In the genomic region with DNA sequence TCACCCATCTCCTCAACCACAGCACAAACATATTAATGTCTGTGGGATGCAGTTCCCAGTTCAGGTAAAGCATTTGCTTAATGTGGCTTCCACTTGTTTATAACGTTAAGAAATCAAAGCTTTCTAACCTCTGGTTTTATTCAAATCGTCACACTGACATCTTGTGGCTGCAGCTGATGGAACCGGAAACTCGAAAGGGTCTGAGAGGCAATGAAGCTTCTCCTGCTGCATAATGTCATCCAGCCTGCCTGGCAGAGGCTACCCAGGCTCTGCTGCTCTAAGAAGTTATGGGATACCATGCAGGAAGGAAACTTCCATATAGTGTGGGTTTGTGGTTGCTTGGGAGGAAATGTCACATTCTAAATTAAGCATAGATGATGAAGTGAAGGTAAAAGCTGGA, we compare ENCODE assay signal across 8 mouse cellular contexts.
DNase-seq lines count a peak whose midpoint lies in the region; ATAC-seq lines count a peak whose summit lies in the region.

No protein-coding gene starts in this region.

- peak; percentile 24 to 35 for DNase-seq in kidney, postnatal 4 days
- DNase-seq in kidney, adult 9 months, result no peak
- peak; percentile 48 for DNase-seq in embryo, embryonic 10.5 days (ENCODE audit: low spot score)
- peak; percentile 19 to 41 for DNase-seq in layer of hippocampus, adult 18-20 months (ENCODE audit: low spot score in 2 of 2)
- no peak for DNase-seq in thymus, adult 18-20 months
- no peak for DNase-seq in T-cell, adult 2 months (ENCODE audit: low spot score)

- H3K27me3 ChIP-seq in midbrain, embryonic 13.5 days, result no peaks in the 10 kb centered on the region

- no peak overlapping the region for H3K27ac ChIP-seq in midbrain, embryonic 13.5 days

- no peak overlapping the region for H3K9ac ChIP-seq in midbrain, embryonic 13.5 days (replicated peaks)

- H3K36me3 ChIP-seq in midbrain, embryonic 13.5 days, result no peaks in the 10 kb centered on the region

- 0 out of 2 replicates have a peak, but pooled peaks have one; percentile 45 for ATAC-seq in midbrain, embryonic 13.5 days
- no peak for ATAC-seq in CD4-positive, CD25-positive, alpha-beta regulatory T cell, adult 4 months

- H3K4me3 ChIP-seq in midbrain, embryonic 13.5 days (replicated peaks), result no peak overlapping the region

- WGBS in midbrain, embryonic 13.5 days, result 18% methylated on average over 4 of the region's 4 CpGs

- no peaks in the 10 kb centered on the region for H3K4me1 ChIP-seq in midbrain, embryonic 13.5 days (replicated peaks)

- no peak overlapping the region for H3K4me2 ChIP-seq in midbrain, embryonic 13.5 days (replicated peaks)

- H3K9me3 ChIP-seq in midbrain, embryonic 13.5 days, result no peaks in the 10 kb centered on the region

Comparison
In these comparisons a context has a peak if more than half of its experiments do, and no peak if none do; other contexts are left out.
1. DNase-seq: peak in kidney, postnatal 4 days (2 of 2), embryo, embryonic 10.5 days (single experiment) and layer of hippocampus, adult 18-20 months (2 of 2); none in kidney, adult 9 months (single experiment), thymus, adult 18-20 months (0 of 2) and T-cell, adult 2 months (single experiment).